Mouse (Mus musculus) liver, adult 2 months (tissue): Measurements from ENCODE around the gene Calhm3.

Experiments used
- CTCF ChIP-seq: fragments of 200-500 bp; IDR thresholded peaks from 2 replicates; pipeline ENCODE4 v1.5.1; 2011; ENCODE audit warnings: low read depth, low read length, control low read depth
- POLR2A ChIP-seq: fragments of 200-500 bp; IDR thresholded peaks from 2 replicates; pipeline ENCODE4 v1.6.1; 2011; ENCODE audit warnings: low read length, control low read depth; ENCODE audit not compliant: insufficient read depth; ENCODE audit errors: extremely low read depth

GRCm38 (mm10) chr19:47128835-47129234, 28.7 kb downstream of the Calhm3 start:
- TF ChIP-seq CTCF (no peak), POLR2A (no peak)
